Mouse (Mus musculus): ENCODE data around the gene Ebf1.

The Ebf1 gene

GRCm38 (mm10) chr11:44833351-44833996 lies 216.4 kb downstream of the Ebf1 start:
- no peak for DNase-seq (ENCODE audit: low spot score in 2 of 2)

GRCm38 (mm10) chr11:44835166-44835565 lies 218.0 kb downstream of the Ebf1 start:
- DNase-seq (ENCODE audit: low spot score in 2 of 2) = no peak

- DNase-seq (ENCODE audit: low spot score in 2 of 2) = no peak
These were observed 220.5 kb downstream of the Ebf1 start for GRCm38 (mm10) chr11:44837592-44837991.

- DNase-seq (ENCODE audit: low spot score in 2 of 2) = peak; percentile 24 to 26
These were observed 224.3 kb downstream of the Ebf1 start for GRCm38 (mm10) chr11:44841127-44842056.

GRCm38 (mm10) chr11:44851874-44852273 lies 234.8 kb downstream of the Ebf1 start:
- no peak for DNase-seq (ENCODE audit: low spot score in 2 of 2)

- no peak for DNase-seq (ENCODE audit: low spot score in 2 of 2)
These were observed 235.8 kb downstream of the Ebf1 start for GRCm38 (mm10) chr11:44852921-44853320.

- no peak for DNase-seq (ENCODE audit: low spot score in 2 of 2)
These were observed 237.4 kb downstream of the Ebf1 start for GRCm38 (mm10) chr11:44854496-44854895.

GRCm38 (mm10) chr11:44861108-44861507 lies 244.0 kb downstream of the Ebf1 start:
- DNase-seq (ENCODE audit: low spot score in 2 of 2) = no peak

- DNase-seq (ENCODE audit: low spot score in 2 of 2) = no peak
These were observed 246.8 kb downstream of the Ebf1 start for GRCm38 (mm10) chr11:44863910-44864309.

- no peak for DNase-seq (ENCODE audit: low spot score in 2 of 2)
These were observed 249.5 kb downstream of the Ebf1 start for GRCm38 (mm10) chr11:44866476-44867149.

GRCm38 (mm10) chr11:44867433-44867832 lies 250.3 kb downstream of the Ebf1 start:
- no peak for DNase-seq (ENCODE audit: low spot score in 2 of 2)

- no peak for DNase-seq (ENCODE audit: low spot score in 2 of 2)
These were observed 256.8 kb downstream of the Ebf1 start for GRCm38 (mm10) chr11:44873876-44874275.

GRCm38 (mm10) chr11:44875171-44875570 lies 258.1 kb downstream of the Ebf1 start:
- no peak for DNase-seq (ENCODE audit: low spot score in 2 of 2)

- no peak for DNase-seq (ENCODE audit: low spot score in 2 of 2)
These were observed 264.1 kb downstream of the Ebf1 start for GRCm38 (mm10) chr11:44881056-44881683.

GRCm38 (mm10) chr11:44882476-44882970 lies 265.4 kb downstream of the Ebf1 start:
- DNase-seq (ENCODE audit: low spot score in 2 of 2) = no peak

- no peak for DNase-seq (ENCODE audit: low spot score in 2 of 2)
These were observed 267.2 kb downstream of the Ebf1 start for GRCm38 (mm10) chr11:44884337-44884736.

GRCm38 (mm10) chr11:44886897-44887296 lies 269.8 kb downstream of the Ebf1 start:
- DNase-seq (ENCODE audit: low spot score in 2 of 2) = no peak

- DNase-seq (ENCODE audit: low spot score in 2 of 2) = no peak
These were observed 270.6 kb downstream of the Ebf1 start for GRCm38 (mm10) chr11:44887691-44888090.

- DNase-seq (ENCODE audit: low spot score in 2 of 2) = no peak
These were observed 271.3 kb downstream of the Ebf1 start for GRCm38 (mm10) chr11:44888390-44888789.

- DNase-seq (ENCODE audit: low spot score in 2 of 2) = no peak
These were observed 275.9 kb downstream of the Ebf1 start for GRCm38 (mm10) chr11:44892814-44893521.

GRCm38 (mm10) chr11:44893986-44894385 lies 276.9 kb downstream of the Ebf1 start:
- no peak for DNase-seq (ENCODE audit: low spot score in 2 of 2)
